Comparison of ENCODE assay signal across 9 mouse cellular contexts in genomic region chr14:118674705-118675139, GRCm38 (mm10). TPM values are rescaled to one million over a fixed set of nuclear protein-coding genes. Genes with fewer than 3 reads are reported as not detected.
DNase-seq lines count a peak whose midpoint lies in the region; ATAC-seq lines count a peak whose summit lies in the region.
"Had no signal": no experiment of that assay in that cellular context is flagged by ENCODE, and none has a peak within 500 bp of the region (broad histone marks: within the 10 kb centered on the region; RNA-seq: fewer than 3 reads in every experiment).

No protein-coding gene starts in this region.

- no peaks in the 10 kb centered on the region for H3K9me3 ChIP-seq in embryonic facial prominence, embryonic 14.5 days (ENCODE audit: control insufficient read depth, low read length)
- H3K9me3 ChIP-seq in embryonic facial prominence, embryonic 10.5 days, result no peaks in the 10 kb centered on the region
- no peaks in the 10 kb centered on the region for H3K9me3 ChIP-seq in forebrain, embryonic 16.5 days (ENCODE audit: control insufficient read depth, low read length)
- H3K9me3 ChIP-seq: embryonic facial prominence, embryonic 12.5 days had no signal

- no peak overlapping the region for H3K4me2 ChIP-seq in embryonic facial prominence, embryonic 14.5 days (ENCODE audit: low read depth, low read length)
- no peak overlapping the region for H3K4me2 ChIP-seq in forebrain, embryonic 16.5 days (ENCODE audit: low read length)
- H3K4me2 ChIP-seq: embryonic facial prominence, embryonic 12.5 days had no signal

- no peak overlapping the region for H3K9ac ChIP-seq in embryonic facial prominence, embryonic 14.5 days (ENCODE audit: low read depth, low read length)
- H3K9ac ChIP-seq in forebrain, embryonic 16.5 days (replicated peaks; ENCODE audit: low read depth, low read length), result no peak overlapping the region
- H3K9ac ChIP-seq: embryonic facial prominence, embryonic 12.5 days had no signal

- no peak overlapping the region for H3K4me3 ChIP-seq in embryonic facial prominence, embryonic 14.5 days (ENCODE audit: low read depth, low read length)
- H3K4me3 ChIP-seq in embryonic facial prominence, embryonic 10.5 days, result no peak overlapping the region
- H3K4me3 ChIP-seq in forebrain, embryonic 16.5 days (replicated peaks; ENCODE audit: low read length), result no peak overlapping the region
- H3K4me3 ChIP-seq: embryonic facial prominence, embryonic 12.5 days had no signal

- H3K4me1 ChIP-seq in embryonic facial prominence, embryonic 14.5 days (ENCODE audit: control insufficient read depth, insufficient read depth, low read length), result no peaks in the 10 kb centered on the region
- peaks cover 7% of the 10 kb centered on the region for H3K4me1 ChIP-seq in embryonic facial prominence, embryonic 10.5 days
- H3K4me1 ChIP-seq in forebrain, embryonic 16.5 days (replicated peaks; ENCODE audit: control insufficient read depth, insufficient read depth, low read length), result no peaks in the 10 kb centered on the region

- no peaks in the 10 kb centered on the region for H3K27me3 ChIP-seq in embryonic facial prominence, embryonic 14.5 days (replicated peaks; ENCODE audit: control insufficient read depth, insufficient read depth, low read length)
- 0 out of 2 replicates have a peak, but pooled peaks cover 4% of the 10 kb centered on the region for H3K27me3 ChIP-seq in embryonic facial prominence, embryonic 10.5 days (replicated peaks; ENCODE audit: low read depth, poor library complexity, severe bottlenecking)
- H3K27me3 ChIP-seq in forebrain, embryonic 16.5 days (replicated peaks; ENCODE audit: control insufficient read depth, insufficient read depth, low read length), result no peaks in the 10 kb centered on the region
- H3K27me3 ChIP-seq: embryonic facial prominence, embryonic 12.5 days had no signal

- H3K27ac ChIP-seq in embryonic facial prominence, embryonic 14.5 days (replicated peaks; ENCODE audit: low read depth, low read length), result no peak overlapping the region
- no peak overlapping the region for H3K27ac ChIP-seq in embryonic facial prominence, embryonic 10.5 days (replicated peaks)
- no peak overlapping the region for H3K27ac ChIP-seq in forebrain, embryonic 16.5 days (ENCODE audit: low read length)
- H3K27ac ChIP-seq: embryonic facial prominence, embryonic 12.5 days had no signal

- no peaks in the 10 kb centered on the region for H3K36me3 ChIP-seq in embryonic facial prominence, embryonic 14.5 days (ENCODE audit: control insufficient read depth, insufficient read depth, low read length)
- H3K36me3 ChIP-seq in embryonic facial prominence, embryonic 10.5 days (replicated peaks), result no peaks in the 10 kb centered on the region
- no peaks in the 10 kb centered on the region for H3K36me3 ChIP-seq in forebrain, embryonic 16.5 days (ENCODE audit: control insufficient read depth, insufficient read depth)
- H3K36me3 ChIP-seq: embryonic facial prominence, embryonic 12.5 days had no signal

- 82% methylated on average over 11 of the region's 11 CpGs for WGBS in embryonic facial prominence, embryonic 14.5 days
- 89% methylated on average over 11 of the region's 11 CpGs for WGBS in embryonic facial prominence, embryonic 10.5 days
- WGBS in forebrain, embryonic 16.5 days, result 74% methylated on average over 11 of the region's 11 CpGs

- DNase-seq in embryonic facial prominence, embryonic 14.5 days (ENCODE audit: low spot score), result no peak
- DNase-seq in embryonic facial prominence, embryonic 10.5 days (ENCODE audit: low spot score), result no peak
- DNase-seq in ovary, adult 18-20 months (ENCODE audit: low spot score), result peak; percentile 36
- DNase-seq in ovary, postnatal 10 days (ENCODE audit: low spot score), result no peak
- DNase-seq in heart, adult 9 months (ENCODE audit: low spot score in 2 of 2), result peak; percentile 33 to 70
- peak; percentile 56 for DNase-seq in skeletal muscle tissue, adult 2 months (ENCODE audit: low read depth, low spot score)

- ATAC-seq in embryonic facial prominence, embryonic 14.5 days (ENCODE audit: low read depth), result peak; percentile 34; the same call in 1 of the 2 replicates
- no peak for ATAC-seq in erythroblast, adult 5-6 weeks (replicated peaks; ENCODE audit: low FRiP score, poor library complexity, severe bottlenecking)
- ATAC-seq in forebrain, embryonic 16.5 days, result no peak

RNA-seq across cellular contexts. Expression of gene Abcc4, which starts 31.3 kb away (rescaled TPM):
- polyA plus RNA-seq in embryonic facial prominence, embryonic 14.5 days (2014; fragmentation: Nextera tagmentation; extraction: Ambion mirVana), result 3.4 and 3.9 TPM in 2 replicates
- 2.6 and 3.2 TPM in 2 replicates for polyA plus RNA-seq in embryonic facial prominence, embryonic 10.5 days (2016; fragmentation: Nextera tagmentation; extraction: Ambion mirVana)
- total RNA-seq in erythroblast, adult 5-6 weeks (2015; ENCODE audit: low replicate concordance), result 12.5 and 14.0 TPM in 2 replicates
- total RNA-seq in erythroblast, adult 5-6 weeks (2017; ENCODE audit: low replicate concordance), result 10.1 and 12.8 TPM in 2 replicates
- 1.2 and 1.4 TPM in 2 replicates for polyA plus RNA-seq in forebrain, embryonic 16.5 days (2015; fragmentation: Nextera tagmentation; extraction: Ambion mirVana)

Comparison
In these comparisons a context has a peak if more than half of its experiments do, and no peak if none do; other contexts are left out.
1. DNase-seq: peak in ovary, adult 18-20 months (single experiment), heart, adult 9 months (2 of 2) and skeletal muscle tissue, adult 2 months (single experiment); none in embryonic facial prominence, embryonic 14.5 days (single experiment), embryonic facial prominence, embryonic 10.5 days (single experiment) and ovary, postnatal 10 days (single experiment).